Mouse (Mus musculus): Measurements from ENCODE around the gene Zrsr1.

DNA sequence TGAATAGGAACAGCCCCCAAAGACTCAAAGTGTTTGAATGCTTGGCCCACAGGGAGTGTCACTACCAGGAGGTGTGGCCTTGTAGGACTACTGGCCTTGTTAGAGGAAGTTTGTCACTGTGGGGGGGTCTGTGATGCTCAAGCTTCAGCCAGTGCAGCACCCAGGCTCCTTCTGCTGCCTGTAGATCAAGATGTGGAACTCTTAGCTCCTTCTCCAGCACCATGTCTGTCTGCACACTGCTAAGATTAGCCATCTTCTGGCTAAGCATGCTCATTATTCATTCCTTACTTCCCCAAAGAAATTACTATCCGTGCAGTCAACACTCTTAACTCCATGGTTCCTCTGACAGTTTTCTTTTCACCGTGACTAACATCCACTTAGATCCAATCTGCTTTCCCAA, 41.7 kb upstream of the Zrsr1 start:
- TF ChIP-seq CTCF (conservative IDR thresholded peaks at IDR 0.05 in 1 of 2, IDR thresholded peaks at IDR 0.05 in 1 of 2; ENCODE audit: low read depth in 2 of 2, low read length in 2 of 2) (no peak), CHD2 (IDR thresholded peaks at IDR 0.05; ENCODE audit: low read length) (no peak)

Measured in CH12.LX (cell line).